Mouse (Mus musculus) ovary, postnatal 10 days (tissue): ENCODE measurements at regions not wholly inside any gene's neighbourhood (a gene's known extent, or its start where the extent isn't known, plus 50 kb on each side); places are given as distances from the start of the nearest gene placed in this dataset.
"Not testable (repeated sequence)": the region's sequence is repeated elsewhere in the genome, so short reads cannot be mapped to it uniquely, and the experiment has no call there.

Experiments
- DNase-seq: peaks from one replicate; pipeline ENCODE4 v3.0.0; 2022; ENCODE audit warnings: low spot score

DNA sequence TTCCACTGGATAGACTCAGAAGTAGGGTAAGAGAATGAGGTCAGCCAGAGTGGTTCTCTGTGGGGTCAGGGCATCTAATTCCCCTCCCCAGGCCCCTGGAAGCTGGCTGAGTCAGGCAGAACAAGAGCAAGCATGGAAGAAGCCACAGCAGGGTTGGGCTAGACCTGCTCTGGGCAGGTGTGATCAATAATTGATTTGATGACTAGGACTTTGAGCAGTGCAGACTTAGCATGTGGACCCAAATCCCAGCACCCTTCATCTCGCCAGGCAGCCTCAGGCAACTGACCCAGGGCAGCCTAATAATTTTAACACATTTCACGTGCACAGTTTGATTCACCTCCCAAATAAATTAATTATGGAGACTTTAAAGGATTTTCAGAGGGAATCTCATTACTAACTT lies 67.2 kb downstream of the Qdpr start:
- no peak for DNase-seq

DNA sequence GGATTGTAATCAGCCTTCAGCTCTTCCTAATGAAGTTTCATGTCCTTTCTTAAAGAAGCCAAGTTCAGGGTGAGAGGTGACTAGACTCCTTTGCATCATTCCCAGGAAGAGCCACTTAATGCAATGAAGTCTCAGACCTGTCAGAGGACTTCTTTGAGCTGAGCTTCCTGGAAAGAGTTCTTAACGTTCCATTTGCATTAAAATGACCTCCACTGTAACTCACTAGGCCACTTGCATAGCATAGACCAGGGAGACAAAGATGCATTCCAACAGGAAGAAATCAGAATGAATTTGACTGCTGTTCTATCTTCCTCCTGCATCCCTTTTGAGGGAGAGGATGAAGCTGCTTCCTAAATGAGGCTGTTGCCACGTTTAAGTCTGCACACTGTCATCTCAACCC lies 71.5 kb downstream of the Qdpr start:
- DNase-seq = no peak

DNA sequence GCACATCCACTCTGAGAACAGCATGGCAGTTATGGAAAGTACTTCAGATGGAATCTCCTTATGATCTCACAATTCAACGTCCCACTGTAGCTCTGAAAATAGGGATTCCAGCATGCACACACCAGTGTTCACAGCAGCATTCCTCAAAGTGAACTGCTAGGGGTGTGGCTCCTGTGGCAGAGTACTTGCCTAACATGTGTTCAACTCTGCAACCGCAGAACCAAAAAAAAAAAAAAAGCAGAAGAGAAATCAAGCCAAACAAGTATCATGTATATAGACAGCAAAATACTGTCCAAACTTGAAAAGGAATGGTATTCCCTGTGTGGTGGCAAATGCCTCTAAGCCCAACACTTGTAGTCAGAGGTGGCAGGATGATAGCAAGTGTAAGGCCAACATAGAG lies 77.0 kb downstream of the Qdpr start:
- DNase-seq = no peak

DNA sequence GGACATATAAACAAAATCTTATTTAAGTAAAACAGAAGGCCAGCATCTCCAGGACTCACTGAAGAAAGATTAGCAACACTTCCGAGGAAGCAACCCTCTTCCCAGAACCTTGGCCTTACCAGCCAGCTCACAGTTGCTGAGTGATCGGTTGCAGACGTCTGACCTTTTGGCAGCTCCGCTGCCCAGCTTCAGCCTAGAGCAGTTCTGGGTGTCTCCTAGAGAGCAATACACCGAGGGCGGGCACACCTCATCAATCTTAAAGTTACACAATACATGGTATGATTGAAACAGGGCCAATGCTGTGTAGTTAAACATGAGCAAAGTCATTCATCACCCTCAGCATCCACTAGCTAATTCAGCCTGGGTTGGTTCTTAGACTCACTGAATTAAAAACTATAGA lies 81.6 kb downstream of the Qdpr start:
- DNase-seq = no peak

DNA sequence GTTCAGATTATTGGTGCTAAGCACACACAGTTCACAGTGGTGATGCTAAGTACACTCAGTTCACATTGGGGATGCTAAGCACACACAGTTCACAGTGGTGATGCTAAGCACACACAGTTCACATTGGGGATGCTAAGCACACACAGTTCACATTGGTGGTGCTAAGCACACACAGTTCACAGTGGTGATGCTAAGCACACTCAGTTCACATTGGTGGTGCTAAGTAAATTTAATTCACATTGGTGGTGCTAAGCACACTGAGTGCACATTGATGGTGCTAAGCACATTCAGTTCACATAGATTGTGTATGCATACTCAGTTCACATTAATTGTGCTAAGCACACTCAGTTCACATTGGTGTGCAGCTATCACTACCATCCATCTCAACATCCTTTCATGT lies 89.8 kb downstream of the Qdpr start:
- DNase-seq = no peak

DNA sequence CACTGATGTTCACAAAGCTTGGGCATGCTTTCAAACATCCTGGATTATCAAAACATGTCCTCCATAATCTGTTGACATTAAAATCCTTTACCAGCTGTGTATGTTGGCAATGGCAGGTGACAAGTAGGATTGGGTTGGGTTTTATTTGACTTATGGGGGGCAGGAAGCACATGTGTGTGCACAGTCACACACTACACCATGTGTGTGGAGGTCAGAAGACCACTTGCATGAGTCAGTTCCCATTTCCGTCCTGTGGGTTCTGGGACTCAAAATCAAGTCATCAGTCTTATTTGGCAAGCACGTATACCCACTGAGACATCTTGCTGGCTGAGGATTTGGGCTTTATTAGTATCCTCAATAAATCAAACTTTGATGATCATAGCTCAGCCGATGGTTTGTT lies 109.6 kb downstream of the Qdpr start:
- no peak for DNase-seq

DNA sequence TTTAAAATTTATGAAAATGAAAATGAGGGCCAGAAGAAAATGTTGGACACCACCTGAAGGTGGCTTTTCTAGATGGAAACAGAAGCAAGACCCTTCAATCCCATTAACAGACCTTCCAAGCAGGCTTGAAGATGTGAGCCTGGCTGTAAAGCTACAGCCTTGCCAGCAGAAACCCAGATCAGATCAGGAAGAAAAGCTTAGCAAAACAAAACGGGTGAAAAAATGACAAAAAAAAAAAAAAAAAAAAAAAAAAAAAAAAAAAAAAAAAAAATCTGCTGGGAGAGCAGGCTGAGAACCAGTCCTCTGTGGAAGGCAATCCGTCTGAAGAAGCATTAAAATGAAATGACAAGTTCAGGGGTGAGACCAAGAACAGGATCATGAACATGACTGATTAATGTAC lies 113.2 kb downstream of the Qdpr start:
- no peak for DNase-seq

DNA sequence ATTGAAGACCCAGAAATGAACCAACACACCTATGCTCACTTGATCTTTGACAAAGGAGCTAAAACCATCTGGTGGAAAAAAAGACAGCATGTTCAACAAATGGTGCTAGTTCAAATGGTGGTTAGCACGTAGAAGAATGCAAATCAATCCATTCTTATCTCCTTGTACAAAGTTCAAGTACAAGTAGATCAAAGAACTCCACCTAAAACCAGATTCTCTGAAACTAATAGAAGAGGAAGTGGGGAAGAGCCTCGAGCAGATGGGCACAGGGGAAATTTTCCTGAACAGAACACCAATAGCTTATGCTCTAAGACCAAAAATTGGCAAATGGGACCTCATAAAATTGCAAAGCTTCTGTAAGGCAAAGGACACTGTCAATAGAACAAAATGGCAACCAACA lies 125.6 kb downstream of the Qdpr start:
- not testable (repeated sequence) for DNase-seq

DNA sequence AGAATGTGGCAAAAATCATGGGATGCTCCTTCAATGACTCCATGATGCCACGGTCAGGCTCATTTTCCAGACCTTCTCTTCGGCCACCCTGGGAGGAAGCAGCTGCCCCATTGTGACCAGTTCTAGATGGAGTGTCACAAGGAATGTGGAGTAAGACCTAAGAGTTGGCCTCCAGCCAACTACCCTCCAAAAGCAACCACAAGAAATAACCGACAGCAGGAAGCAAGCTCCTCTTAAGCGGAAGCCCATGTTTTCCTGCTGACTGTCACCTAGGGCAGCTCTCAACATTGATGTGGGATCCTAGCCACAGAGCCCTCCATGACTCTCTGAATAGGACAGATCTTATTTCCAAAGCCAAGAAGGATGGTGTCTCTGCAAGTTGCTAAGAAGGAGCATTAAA lies 126.5 kb downstream of the Qdpr start:
- DNase-seq = no peak

DNA sequence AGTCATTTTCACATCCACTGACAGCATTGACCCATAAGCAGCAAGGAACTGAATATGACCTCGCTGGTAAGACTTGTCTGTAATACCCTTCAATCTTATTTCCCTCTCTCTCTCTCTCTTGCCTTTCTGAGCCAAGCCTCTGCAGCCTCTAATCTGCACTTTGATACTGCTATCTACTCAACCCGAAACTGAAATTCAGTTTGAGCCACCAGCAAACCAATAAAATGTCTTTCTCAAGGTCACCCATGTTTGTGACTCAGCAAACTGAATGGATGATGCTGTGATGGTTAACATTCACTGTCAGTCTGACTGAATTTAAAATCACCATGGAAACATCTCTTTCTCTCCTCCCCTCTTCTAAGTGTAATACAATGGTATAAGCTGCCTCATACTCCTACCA lies 132.0 kb downstream of the Qdpr start:
- no peak for DNase-seq

DNA sequence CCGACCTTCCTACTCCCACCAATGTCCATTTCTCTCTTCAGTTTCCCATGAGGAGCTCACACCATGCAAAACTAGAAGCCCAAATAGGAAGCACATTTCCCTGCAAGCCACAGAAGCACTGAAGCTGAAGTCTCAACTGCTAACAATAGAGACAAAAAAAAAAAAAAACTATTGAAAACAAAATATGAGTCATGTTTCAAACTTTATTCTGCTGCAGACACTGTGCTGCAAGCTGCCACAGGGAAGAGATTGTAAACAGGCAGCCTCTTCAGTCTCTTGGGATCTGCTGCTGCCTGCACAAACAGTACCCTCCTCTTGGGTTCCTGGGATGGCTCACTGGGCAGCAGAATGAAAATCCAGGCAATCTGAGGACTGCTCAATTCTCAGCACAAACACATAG lies 148.9 kb downstream of the Qdpr start:
- no peak for DNase-seq

DNA sequence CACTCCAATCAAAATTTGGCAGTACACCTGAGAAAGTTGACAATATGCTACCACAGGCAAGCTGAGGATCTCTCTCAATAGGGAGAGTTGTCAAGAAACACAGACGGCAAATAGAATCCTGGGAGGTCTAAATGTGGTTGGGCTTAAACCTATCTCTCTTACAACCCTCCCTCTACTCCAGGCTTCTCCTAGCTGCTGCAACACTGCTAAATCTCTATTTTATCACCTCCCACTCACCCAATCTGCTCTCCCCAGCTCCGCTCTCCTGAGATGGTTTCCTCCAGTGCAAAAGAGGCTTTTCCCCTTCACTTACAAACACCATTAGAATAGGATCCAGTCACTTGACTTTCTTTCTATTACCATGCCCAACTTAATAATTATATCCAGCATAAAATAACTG lies 151.2 kb downstream of the Qdpr start:
- no peak for DNase-seq

DNA sequence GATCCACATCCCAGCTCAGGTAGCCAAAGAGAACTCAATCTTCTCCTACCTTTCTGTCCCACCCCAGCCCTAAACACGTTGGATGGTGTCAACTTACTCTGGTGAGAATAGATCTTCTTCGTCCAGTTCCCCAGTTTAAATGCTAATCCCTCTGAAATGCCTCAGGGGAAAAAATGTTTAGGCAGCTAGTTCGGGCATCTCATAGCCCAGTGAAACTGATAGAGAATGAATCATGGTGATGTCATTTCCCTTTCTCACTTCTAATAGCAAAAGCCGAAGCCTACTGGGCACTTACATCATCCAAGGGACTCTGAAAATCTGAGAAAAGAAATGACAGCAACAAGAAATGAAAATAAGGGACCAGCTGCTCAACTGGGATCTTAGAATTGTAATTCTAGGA lies 154.9 kb downstream of the Qdpr start:
- DNase-seq = no peak

DNA sequence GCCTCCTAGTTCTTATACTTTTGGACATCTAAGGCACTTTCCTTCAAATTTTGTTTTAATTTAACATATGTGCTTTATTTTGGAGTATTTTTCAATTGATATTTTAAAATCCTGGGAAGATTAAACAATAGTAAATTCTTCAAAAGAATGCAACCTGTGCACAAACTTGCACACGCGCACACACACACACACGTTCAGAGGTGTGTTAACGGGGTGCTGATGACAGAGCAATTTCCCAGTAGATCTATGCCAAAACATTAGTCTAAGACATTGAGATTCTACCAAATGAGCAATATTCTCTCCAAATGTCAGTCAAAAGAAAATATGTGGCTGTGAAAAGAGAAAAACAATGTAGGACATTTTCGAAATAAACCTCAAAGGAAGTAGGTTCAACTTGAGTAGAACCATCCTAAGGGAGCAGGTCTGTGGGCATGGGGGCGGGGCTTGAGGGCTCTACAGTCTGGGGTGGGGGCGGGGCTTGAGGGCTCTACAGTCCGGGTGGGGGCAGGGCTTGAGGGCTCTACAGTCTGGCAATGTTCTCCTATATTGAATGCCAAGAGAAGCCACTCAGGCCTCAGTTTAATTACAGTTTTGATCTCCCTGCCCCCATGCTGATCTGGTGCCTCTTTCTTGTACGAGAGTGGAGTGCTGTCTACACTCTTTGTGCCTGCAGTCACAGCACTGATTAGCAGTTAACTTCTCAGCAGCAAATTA lies 157.0 kb downstream of the Qdpr start:
- no peak for DNase-seq

DNA sequence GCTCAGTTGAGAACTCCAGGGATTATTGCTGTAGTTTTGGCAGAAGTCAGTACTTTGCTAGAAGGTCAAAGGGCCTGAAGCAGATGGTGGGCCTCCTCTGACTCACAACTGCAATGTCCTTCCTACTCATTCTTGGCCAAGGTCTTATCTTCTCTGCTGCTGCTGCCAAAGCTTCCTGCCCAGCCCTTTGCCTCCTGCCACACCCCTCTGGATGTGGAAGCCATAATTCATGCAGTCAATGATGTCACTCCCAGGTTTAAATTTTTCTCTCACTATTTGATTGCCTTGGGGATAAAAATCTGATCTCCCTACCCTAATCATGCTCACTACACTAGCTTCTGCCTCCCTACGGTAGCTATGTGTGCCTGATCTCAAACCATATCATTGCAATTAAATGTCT lies 157.7 kb downstream of the Qdpr start:
- DNase-seq = no peak

DNA sequence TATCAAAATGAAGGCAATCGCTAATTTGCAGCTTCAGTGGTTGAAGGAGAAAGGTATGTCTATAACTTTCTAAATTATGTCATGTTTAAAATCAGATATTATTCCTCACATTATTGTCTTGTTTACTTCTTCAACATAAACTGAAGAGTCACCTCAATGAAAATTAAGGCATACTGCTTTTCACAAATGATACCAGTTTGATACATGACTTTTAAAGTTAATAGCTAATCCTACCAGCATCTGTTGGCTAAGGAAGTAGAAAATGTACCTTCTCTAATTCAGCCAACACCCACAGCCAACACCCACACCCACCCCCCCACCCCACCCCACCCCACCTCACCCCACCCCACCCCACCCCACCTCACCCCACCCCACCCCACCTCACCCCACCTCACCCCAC lies 158.3 kb downstream of the Qdpr start:
- DNase-seq = no peak

DNA sequence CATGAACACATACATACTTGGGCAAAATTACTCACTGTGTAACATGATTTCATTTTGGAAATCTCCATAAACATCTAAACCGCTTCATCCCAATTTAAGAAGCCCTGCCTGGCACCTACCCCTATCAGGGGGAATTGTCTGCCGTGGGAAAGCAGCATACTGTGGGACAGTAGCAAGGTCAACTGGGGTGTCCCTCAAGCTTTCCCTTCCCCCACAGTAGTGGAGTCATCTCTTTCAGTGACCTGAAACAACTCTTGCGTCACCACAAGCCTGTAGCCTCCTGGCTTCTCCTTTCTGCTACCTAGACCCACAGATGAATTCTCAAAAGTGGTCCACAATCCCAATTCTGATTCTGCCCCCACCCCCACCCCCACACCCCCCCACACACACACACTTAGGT lies 158.8 kb downstream of the Qdpr start:
- DNase-seq = no peak

DNA sequence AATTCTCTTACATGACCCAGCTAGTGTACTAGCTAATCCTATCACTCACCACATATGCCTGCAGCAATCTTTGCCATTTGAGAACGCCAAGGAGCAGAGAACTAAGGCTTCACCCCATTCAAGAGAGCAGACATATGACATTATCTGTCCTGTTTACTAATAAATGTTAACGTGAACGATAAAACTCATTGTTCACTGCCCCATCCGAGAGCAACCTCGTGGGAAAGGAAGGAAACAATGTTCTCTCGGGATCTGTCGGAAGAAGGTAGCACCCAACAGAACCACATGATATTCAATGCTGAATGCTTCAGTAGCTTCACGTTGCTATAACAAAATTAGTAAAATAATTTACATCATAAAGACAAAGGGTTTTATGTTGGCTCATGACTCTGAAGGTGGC lies 163.6 kb downstream of the Qdpr start:
- DNase-seq = no peak

DNA sequence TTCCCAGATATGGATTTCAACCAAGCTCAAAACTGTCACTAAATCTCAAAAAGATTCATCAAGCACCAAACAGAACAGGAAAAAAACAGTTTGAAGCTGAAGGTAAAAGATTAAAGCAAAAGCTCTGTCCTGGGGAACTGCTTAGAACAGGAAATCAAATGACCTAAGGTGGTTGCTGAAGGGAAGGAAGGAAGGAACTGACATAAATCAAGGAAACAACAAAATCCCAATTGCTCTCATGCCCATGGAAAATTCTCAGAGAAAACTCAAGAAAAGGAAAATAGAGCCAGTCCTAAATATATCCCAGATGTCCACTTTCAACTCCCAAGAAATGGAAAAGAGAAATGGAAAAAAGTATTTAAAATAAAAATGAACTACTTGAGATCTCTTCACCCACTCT lies 165.4 kb downstream of the Qdpr start:
- DNase-seq = no peak

DNA sequence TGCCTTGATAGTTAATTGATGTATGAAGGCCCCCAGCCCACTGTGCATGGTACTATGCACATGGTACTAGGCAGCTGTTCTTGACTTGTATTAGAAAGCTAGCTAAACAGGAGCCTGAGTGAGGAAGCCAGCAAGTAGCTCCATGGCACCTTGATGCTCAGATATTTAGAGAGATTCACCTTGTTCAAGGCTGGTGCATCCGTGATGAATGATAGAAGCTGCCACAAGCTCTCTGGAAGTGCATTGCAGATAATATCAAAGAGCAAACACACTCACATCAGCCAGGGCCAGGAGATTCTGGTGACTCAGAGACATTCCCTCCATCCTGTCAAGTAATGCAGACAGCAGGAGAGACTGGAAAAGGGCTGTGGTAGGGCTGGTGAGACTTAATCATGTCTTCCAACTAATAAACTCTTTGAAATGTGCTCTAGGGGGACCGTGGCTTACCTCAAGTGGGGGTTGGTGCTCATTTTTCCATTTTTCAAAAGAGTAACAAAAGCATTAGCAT lies 166.1 kb downstream of the Qdpr start:
- DNase-seq = no peak

DNA sequence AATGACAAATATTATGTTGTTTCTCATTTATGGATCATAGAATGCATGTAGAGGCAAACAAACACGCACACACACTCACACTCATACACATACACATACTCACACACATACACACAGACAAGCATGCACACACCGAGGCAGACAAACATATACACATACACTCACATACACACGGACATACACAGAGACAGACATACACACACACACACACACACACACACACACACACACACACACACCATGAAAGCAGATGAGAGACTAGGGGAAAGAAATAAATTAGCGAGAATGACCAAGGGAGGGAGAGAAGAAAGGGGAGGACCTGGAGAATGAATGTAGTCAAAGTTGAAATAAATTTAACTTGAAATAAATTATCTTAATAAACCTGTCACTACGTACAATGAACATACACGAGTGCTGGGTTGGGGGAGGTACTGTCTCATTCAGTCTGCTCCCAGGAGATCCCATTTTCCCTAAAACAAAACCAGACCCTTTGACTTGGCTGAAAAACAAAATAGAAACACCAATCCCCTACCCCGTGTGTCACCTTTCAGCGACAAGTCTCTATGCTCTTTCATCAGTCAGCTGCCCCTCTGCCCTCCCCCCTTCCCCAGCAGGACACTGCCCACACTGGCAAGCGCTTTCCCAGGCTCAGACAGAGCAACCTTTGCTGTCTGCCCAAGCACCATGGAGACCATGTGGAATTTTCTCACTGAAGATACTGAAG lies 167.7 kb downstream of the Qdpr start:
- no peak for DNase-seq

DNA sequence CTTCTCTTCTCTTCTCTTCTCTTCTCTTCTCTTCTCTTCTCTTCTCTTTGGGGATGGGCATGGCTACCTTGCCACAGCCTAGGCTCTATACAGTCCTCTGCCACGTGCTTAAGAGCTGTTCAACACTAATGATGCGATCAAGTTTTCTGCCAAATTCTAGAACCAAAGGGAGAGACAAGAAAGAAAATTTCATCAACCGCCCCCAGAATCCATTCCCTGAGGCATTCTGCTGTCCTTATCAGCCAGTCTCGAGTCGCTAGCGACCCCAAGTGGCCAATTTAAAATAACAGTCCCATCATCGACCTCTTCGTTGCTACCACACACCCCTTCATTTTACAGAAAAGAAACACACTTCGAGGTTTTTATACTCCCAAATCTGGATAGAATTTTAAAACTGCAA lies 171.5 kb downstream of the Qdpr start:
- peak; percentile 74 for DNase-seq

DNA sequence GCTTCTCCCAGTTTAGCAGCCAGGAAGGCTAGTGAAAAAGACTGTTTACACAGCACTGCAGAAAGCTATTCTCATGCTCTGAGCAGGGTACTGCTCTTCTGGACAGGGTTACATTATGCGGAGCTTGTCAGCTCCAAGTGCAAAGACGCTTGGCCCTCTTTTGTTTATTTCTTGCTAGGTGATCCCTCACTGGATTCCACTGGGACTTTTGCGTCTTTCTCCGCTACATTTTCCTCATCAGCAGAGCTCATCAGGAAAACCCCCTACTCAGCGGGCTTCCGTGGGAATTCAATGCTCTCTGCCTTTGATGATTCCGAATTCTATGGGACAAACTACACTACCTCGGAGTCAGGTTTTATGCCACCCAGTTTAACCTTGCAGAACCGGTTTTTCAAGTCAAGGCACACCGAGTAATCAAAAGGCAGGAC lies 172.0 kb downstream of the Qdpr start:
- DNase-seq = no peak

DNA sequence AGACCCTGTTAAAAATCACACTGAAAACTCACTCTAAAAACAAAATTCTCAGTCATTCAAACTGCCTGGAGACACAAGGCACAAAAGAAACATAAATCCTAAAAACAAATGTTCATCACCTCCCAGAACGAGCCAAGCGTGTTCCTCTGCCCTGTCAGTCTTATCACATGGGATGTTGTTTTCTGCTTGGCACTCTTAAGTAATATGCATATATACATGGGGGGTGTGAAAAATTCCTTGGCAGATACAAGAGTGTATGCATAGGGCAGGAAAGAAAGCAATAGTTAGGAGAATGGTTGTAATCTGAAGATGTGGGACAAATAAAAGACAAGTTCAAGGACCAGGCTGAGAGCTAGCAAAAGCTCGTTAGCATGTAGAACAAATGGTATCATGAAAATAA lies 179.4 kb downstream of the Qdpr start:
- no peak for DNase-seq
